Mouse (Mus musculus) heart, postnatal 14 days (tissue): ENCODE results near the gene Gprasp2. TPM values are rescaled to one million over a fixed set of nuclear protein-coding genes. Genes with fewer than 3 reads are reported as not detected.

Experiments
- total RNA-seq, 2 experiments: library from RNA; stranded (reverse); gene quantifications; 2 replicates each; pipeline ENCODE4 v1.2.3; 2021

The Gprasp2 gene
- total RNA-seq, 2 experiments from 2014 or later, result 2.9 TPM

Other genes with a start within 250 kb of the Gprasp2 start
- under 1 TPM in 1 of 2 experiments, not detected in 1; 0.10 TPM for gene Nxf7, start 240.3 kb upstream of the Gprasp2 start, total RNA-seq
- not detected for gene Prame, start 211.3 kb upstream of the Gprasp2 start, total RNA-seq
- gene Tcp11x2, start 145.2 kb upstream of the Gprasp2 start, total RNA-seq, result not detected
- gene Tmsb15a, start 113.8 kb upstream of the Gprasp2 start, total RNA-seq, result not detected
- gene Armcx5, start 96.3 kb upstream of the Gprasp2 start, total RNA-seq, result 1 to 10 TPM; 6.4 to 6.5 TPM
- gene Gprasp1, start 96.3 kb upstream of the Gprasp2 start, total RNA-seq, result 10 to 100 TPM; 17.8 to 21.5 TPM
- 10 to 100 TPM; 16.1 to 26.6 TPM for gene Bhlhb9, start 41.4 kb upstream of the Gprasp2 start, total RNA-seq
- 1 to 10 TPM; 3.1 to 5.2 TPM for gene Arxes2, start 154.8 kb downstream of the Gprasp2 start, total RNA-seq
- gene Arxes1, start 194.3 kb downstream of the Gprasp2 start, total RNA-seq, result 1 to 10 TPM; 1.3 to 1.6 TPM
- under 1 TPM in 1 of 2 experiments, not detected in 1; 0.59 TPM for gene Bex2, start 229.2 kb downstream of the Gprasp2 start, total RNA-seq
- gene Nxf3, start 246.2 kb downstream of the Gprasp2 start, total RNA-seq, result not detected